Comparison of ENCODE assay signal across 32 mouse cellular contexts in the genomic region with DNA sequence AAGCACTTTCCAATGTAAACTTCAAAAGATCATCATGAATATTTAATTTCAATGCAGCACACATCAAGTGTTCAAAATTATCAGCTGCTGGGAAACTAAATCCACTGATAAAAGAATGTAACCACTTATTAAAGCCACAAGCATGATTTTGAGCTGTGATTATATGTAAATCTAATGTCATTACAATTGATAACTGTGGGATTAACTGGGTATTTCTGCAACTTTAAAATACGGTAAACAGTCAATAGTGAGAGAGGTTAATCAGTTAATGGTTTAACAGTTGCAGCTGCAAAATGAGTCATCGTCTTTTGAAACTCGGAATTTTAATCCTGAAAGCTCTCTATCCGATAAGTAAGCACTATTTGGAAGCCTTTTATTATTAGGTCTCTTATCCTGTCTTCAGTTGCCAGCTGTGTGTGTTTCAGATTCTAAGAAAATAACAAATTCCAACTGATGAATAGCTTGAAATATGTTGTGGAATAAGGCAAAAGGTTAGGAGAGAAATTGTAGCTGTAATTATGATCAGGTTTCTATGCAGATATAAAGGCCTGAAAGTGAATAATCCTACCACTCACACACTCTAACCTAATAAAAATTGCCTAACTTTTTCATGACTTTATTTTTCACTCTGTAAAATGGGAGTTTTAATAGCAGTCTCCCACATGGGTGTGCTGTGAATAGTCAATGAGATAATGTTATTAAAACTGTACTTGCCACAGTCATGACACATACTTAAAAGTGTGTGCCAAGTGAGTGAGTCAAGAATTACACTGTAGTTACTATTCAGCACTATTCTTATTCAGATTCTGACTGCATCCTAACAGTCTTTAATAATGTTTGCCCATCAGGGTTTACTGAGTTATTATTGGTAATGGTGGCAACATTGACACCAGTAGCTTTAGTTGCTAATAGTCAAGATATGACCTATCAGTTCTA.
DNase-seq lines count a peak whose midpoint lies in the region; ATAC-seq and TF ChIP-seq lines count a peak whose summit lies in the region.
"Had no signal": no experiment of that assay in that cellular context is flagged by ENCODE, and none has a peak within 500 bp of the region (broad histone marks: within the 10 kb centered on the region; RNA-seq: fewer than 3 reads in every experiment).

No protein-coding gene starts in this region.

- peak; percentile 57; the same call in 1 of the 2 replicates for ATAC-seq in forebrain, embryonic 15.5 days (replicated peaks)
- peak; percentile 78 for ATAC-seq in forebrain, embryonic 16.5 days
- no peak for ATAC-seq in lung, postnatal 0 days
- no peak for ATAC-seq in liver, embryonic 11.5 days (replicated peaks; ENCODE audit: low FRiP score)
- ATAC-seq: inflammation-experienced regulatory T-cells, adult 6 months had no signal

- H3K27me3 ChIP-seq in forebrain, embryonic 15.5 days, result no peaks in the 10 kb centered on the region
- no peaks in the 10 kb centered on the region for H3K27me3 ChIP-seq in forebrain, embryonic 10.5 days (ENCODE audit: poor library complexity, severe bottlenecking)
- no peaks in the 10 kb centered on the region for H3K27me3 ChIP-seq in forebrain, embryonic 16.5 days (replicated peaks; ENCODE audit: control insufficient read depth, insufficient read depth, low read length)
- H3K27me3 ChIP-seq in lung, postnatal 0 days (replicated peaks; ENCODE audit: insufficient read depth, low read length), result no peaks in the 10 kb centered on the region
- no peaks in the 10 kb centered on the region for H3K27me3 ChIP-seq in liver, embryonic 11.5 days (replicated peaks; ENCODE audit: control insufficient read depth, insufficient read depth, low read length)
- H3K27me3 ChIP-seq: heart, embryonic 13.5 days; hindbrain, embryonic 15.5 days; kidney, embryonic 15.5 days; liver, embryonic 13.5 days; stomach, embryonic 15.5 days had no signal

- no peak overlapping the region for H3K27ac ChIP-seq in forebrain, embryonic 15.5 days (replicated peaks)
- no peak overlapping the region for H3K27ac ChIP-seq in forebrain, embryonic 10.5 days
- no peak overlapping the region for H3K27ac ChIP-seq in forebrain, embryonic 16.5 days (ENCODE audit: low read length)
- no peak overlapping the region for H3K27ac ChIP-seq in lung, postnatal 0 days (ENCODE audit: low read length)
- no peak overlapping the region for H3K27ac ChIP-seq in liver, embryonic 11.5 days (ENCODE audit: low read depth, low read length)
- H3K27ac ChIP-seq: gastrocnemius, adult 2 months; heart, adult 2 months; heart, embryonic 13.5 days; hindbrain, embryonic 10.5 days; hindbrain, embryonic 15.5 days; kidney, embryonic 15.5 days; liver, embryonic 13.5 days; macrophage; stomach, embryonic 15.5 days had no signal

- no peak overlapping the region for H3K4me2 ChIP-seq in forebrain, embryonic 15.5 days (replicated peaks)
- H3K4me2 ChIP-seq in forebrain, embryonic 16.5 days (ENCODE audit: low read length), result no peak overlapping the region
- no peak overlapping the region for H3K4me2 ChIP-seq in lung, postnatal 0 days (replicated peaks; ENCODE audit: low read depth, low read length)
- H3K4me2 ChIP-seq in liver, embryonic 11.5 days, result no peak overlapping the region
- H3K4me2 ChIP-seq: heart, embryonic 13.5 days; hindbrain, embryonic 15.5 days; kidney, embryonic 15.5 days; liver, embryonic 13.5 days; stomach, embryonic 15.5 days had no signal

- H3K9me3 ChIP-seq in forebrain, embryonic 15.5 days, result no peaks in the 10 kb centered on the region
- H3K9me3 ChIP-seq in forebrain, embryonic 10.5 days, result no peaks in the 10 kb centered on the region
- H3K9me3 ChIP-seq in forebrain, embryonic 16.5 days (ENCODE audit: control insufficient read depth, low read length), result no peaks in the 10 kb centered on the region
- H3K9me3 ChIP-seq in lung, postnatal 0 days (ENCODE audit: low read length), result no peaks in the 10 kb centered on the region
- H3K9me3 ChIP-seq in liver, embryonic 11.5 days (ENCODE audit: control insufficient read depth, low read length), result no peaks in the 10 kb centered on the region
- H3K9me3 ChIP-seq: heart, embryonic 13.5 days; hindbrain, embryonic 10.5 days; hindbrain, embryonic 15.5 days; kidney, embryonic 15.5 days; liver, embryonic 13.5 days; stomach, embryonic 15.5 days had no signal

- no peak for DNase-seq in forebrain, embryonic 10.5 days (ENCODE audit: extremely low spot score, low spot score)
- DNase-seq in NIH3T3 (ENCODE audit: low read depth), result peak; percentile 54
- no peak for DNase-seq in lung, postnatal 0 days (ENCODE audit: low spot score)
- no peak for DNase-seq in kidney, postnatal 10 days
- no peak for DNase-seq in liver, embryonic 11.5 days (ENCODE audit: low spot score)
- DNase-seq: adrenal gland, adult 2 months; adrenal gland, postnatal 36 days; B cell, adult 2 months; cerebellum, adult 2 months; cerebellum, postnatal 14 days; gastrocnemius, adult 2 months; gastrocnemius, postnatal 36 days; heart, adult 2 months; heart, postnatal 10 days; kidney, adult 18-20 months; kidney, postnatal 4 days; left cerebral cortex, postnatal 4 days; liver, embryonic 13.5 days; lung, adult 18-20 months; lung, postnatal 10 days; midbrain, embryonic 14.5 days; thymus, postnatal 14 days had no signal

- WGBS in forebrain, embryonic 15.5 days, result 33% methylated on average over 4 of the region's 4 CpGs
- 54% methylated on average over 4 of the region's 4 CpGs for WGBS in forebrain, embryonic 10.5 days
- 32% methylated on average over 4 of the region's 4 CpGs for WGBS in forebrain, embryonic 16.5 days
- WGBS in lung, postnatal 0 days, result 68% methylated on average over 4 of the region's 4 CpGs
- 74% methylated on average over 4 of the region's 4 CpGs for WGBS in liver, embryonic 11.5 days

- no peaks in the 10 kb centered on the region for H3K36me3 ChIP-seq in forebrain, embryonic 15.5 days
- H3K36me3 ChIP-seq in forebrain, embryonic 10.5 days (replicated peaks), result no peaks in the 10 kb centered on the region
- H3K36me3 ChIP-seq in forebrain, embryonic 16.5 days (ENCODE audit: control insufficient read depth, insufficient read depth), result no peaks in the 10 kb centered on the region
- no peaks in the 10 kb centered on the region for H3K36me3 ChIP-seq in lung, postnatal 0 days (ENCODE audit: insufficient read depth, low read length)
- H3K36me3 ChIP-seq in liver, embryonic 11.5 days (ENCODE audit: control insufficient read depth, insufficient read depth, low read length), result no peaks in the 10 kb centered on the region
- H3K36me3 ChIP-seq: heart, embryonic 13.5 days; hindbrain, embryonic 10.5 days; hindbrain, embryonic 15.5 days; kidney, embryonic 15.5 days; liver, embryonic 13.5 days; stomach, embryonic 15.5 days had no signal

- no peaks in the 10 kb centered on the region for H3K4me1 ChIP-seq in forebrain, embryonic 15.5 days
- peaks cover 4% of the 10 kb centered on the region; the same call in 1 of the 2 replicates for H3K4me1 ChIP-seq in forebrain, embryonic 10.5 days
- no peaks in the 10 kb centered on the region for H3K4me1 ChIP-seq in forebrain, embryonic 16.5 days (replicated peaks; ENCODE audit: control insufficient read depth, insufficient read depth, low read length)
- H3K4me1 ChIP-seq in lung, postnatal 0 days (ENCODE audit: insufficient read depth, low read depth, low read length), result no peaks in the 10 kb centered on the region
- H3K4me1 ChIP-seq in liver, embryonic 11.5 days (replicated peaks; ENCODE audit: control insufficient read depth, insufficient read depth, low read length), result no peaks in the 10 kb centered on the region
- H3K4me1 ChIP-seq: heart, embryonic 13.5 days; hindbrain, embryonic 10.5 days; hindbrain, embryonic 15.5 days; kidney, embryonic 15.5 days; liver, embryonic 13.5 days; stomach, embryonic 15.5 days had no signal

- no peak for TF ChIP-seq EP300 in lung, postnatal 0 days (IDR thresholded peaks at IDR 0.05)

- no peak overlapping the region for H3K9ac ChIP-seq in forebrain, embryonic 15.5 days (replicated peaks)
- H3K9ac ChIP-seq in forebrain, embryonic 16.5 days (replicated peaks; ENCODE audit: low read depth, low read length), result no peak overlapping the region
- H3K9ac ChIP-seq in lung, postnatal 0 days (replicated peaks; ENCODE audit: low read depth), result no peak overlapping the region
- H3K9ac ChIP-seq in liver, embryonic 11.5 days (ENCODE audit: low read depth, low read length), result no peak overlapping the region
- H3K9ac ChIP-seq: heart, embryonic 13.5 days; hindbrain, embryonic 15.5 days; kidney, embryonic 15.5 days; liver, embryonic 13.5 days; stomach, embryonic 15.5 days had no signal

- no peak for TF ChIP-seq CTCF in lung, postnatal 0 days (IDR thresholded peaks at IDR 0.05)

- H3K4me3 ChIP-seq in forebrain, embryonic 15.5 days, result no peak overlapping the region
- H3K4me3 ChIP-seq in forebrain, embryonic 10.5 days, result no peak overlapping the region
- H3K4me3 ChIP-seq in forebrain, embryonic 16.5 days (replicated peaks; ENCODE audit: low read length), result no peak overlapping the region
- H3K4me3 ChIP-seq in lung, postnatal 0 days (ENCODE audit: low read depth, low read length), result no peak overlapping the region
- no peak overlapping the region for H3K4me3 ChIP-seq in liver, embryonic 11.5 days (ENCODE audit: low read depth, low read length)
- H3K4me3 ChIP-seq: erythroblast, embryonic 14.5 days; gastrocnemius, adult 2 months; heart, adult 2 months; heart, embryonic 13.5 days; hindbrain, embryonic 10.5 days; hindbrain, embryonic 15.5 days; kidney, embryonic 15.5 days; liver, embryonic 13.5 days; stomach, embryonic 15.5 days had no signal

Comparison
In these comparisons a context has a peak if more than half of its experiments do, and no peak if none do; other contexts are left out.
1. ATAC-seq: peak in forebrain, embryonic 15.5 days (single experiment) and forebrain, embryonic 16.5 days (single experiment); none in lung, postnatal 0 days (single experiment) and liver, embryonic 11.5 days (single experiment).